Mouse (Mus musculus) duodenum, adult 2 months (tissue): Measurements from ENCODE around the gene Olfr1402. TPM values are rescaled to one million over a fixed set of nuclear protein-coding genes. Genes with fewer than 3 reads are reported as not detected.

Experiments
- polyA plus RNA-seq: library from polyadenylated mRNA; depleted of rRNA; stranded (reverse); fragments of >200 nt; gene quantifications from 2 replicates; pipeline ENCODE4 v1.2.3, GENCODE M21; 2012; ENCODE audit warnings: low replicate concordance; rRNA removed

Gene Olfr1402
- polyA plus RNA-seq: not detected in 2 replicates

DNA sequence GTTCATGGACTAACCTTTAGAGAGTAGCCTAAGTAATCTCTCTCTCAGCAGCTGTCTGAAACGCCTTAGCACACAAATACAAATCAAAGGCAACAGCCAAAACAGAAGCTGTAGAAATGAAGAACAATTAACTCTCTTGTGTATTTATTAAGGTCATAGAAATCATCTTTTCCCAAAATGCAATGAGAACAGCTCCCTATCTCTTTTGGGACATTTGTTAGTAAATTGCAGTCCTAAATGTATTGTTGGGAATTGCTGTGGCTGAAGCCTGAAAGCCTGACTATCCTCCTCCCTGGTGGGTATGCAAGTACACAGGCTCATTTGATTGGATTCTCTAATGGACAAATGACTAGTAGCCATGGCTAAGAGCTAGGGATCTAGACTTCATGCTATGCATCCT, at the start of gene Olfr1402:
Gene Olfr1402, minus strand, starts transcription at position 101 of the 400 bp plus-strand sequence.

Other genes starting within 250 kb of the Olfr1402 start
- 11.0 and 13.5 TPM in 2 replicates for gene Bcl9, start 124.1 kb downstream of the Olfr1402 start, polyA plus RNA-seq
- gene Chd1l, start 188.2 kb upstream of the Olfr1402 start, polyA plus RNA-seq: 1.6 and 1.9 TPM in 2 replicates
- gene Fmo5, start 206.8 kb upstream of the Olfr1402 start, polyA plus RNA-seq: 20.4 and 66.6 TPM in 2 replicates
- gene Prkab2, start 236.2 kb upstream of the Olfr1402 start, polyA plus RNA-seq: 0.63 and 2.2 TPM in 2 replicates